Mouse (Mus musculus): Measurements from ENCODE around the gene Arid3b.
A peak's percentile ranks its signal among the peaks of the same experiment; 100 is the strongest.
"Not testable (repeated sequence)": the region's sequence is repeated elsewhere in the genome, so short reads cannot be mapped to it uniquely, and the experiment has no call there.

Gene Arid3b

DNA sequence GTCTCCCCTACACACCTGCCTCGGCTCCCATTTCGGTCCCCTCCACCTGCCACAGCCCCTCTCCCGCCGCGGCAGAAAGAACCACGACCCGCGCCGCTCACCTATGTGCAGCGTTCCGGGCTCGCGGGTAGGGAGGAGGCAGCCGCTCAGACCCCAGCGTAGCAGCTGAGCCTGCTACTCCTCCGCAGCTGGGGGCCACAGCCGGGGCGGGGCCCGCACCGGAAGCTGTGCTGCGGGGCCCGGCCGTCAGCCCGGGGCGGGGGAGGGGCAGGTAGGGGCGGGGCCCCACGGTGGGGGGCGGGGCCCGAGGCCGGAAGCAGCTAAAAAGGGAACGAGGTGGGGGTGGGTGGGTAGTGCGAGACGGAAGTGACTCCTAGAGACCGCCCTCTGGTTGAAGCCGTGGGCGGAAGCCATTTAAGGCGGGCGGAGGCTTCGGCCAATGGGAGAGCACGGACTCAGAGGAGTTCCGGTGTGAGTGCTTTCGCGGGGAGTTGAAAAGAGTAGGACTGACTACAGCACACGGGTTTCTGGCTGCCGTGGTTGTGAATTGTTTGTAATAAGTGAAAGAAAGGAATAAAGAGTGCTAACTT is at the start of gene Arid3b:
Arid3b (minus strand) TSS at position 213 of the 590 bp plus-strand sequence.
- peak; percentile 93 to 94 for DNase-seq

DNA sequence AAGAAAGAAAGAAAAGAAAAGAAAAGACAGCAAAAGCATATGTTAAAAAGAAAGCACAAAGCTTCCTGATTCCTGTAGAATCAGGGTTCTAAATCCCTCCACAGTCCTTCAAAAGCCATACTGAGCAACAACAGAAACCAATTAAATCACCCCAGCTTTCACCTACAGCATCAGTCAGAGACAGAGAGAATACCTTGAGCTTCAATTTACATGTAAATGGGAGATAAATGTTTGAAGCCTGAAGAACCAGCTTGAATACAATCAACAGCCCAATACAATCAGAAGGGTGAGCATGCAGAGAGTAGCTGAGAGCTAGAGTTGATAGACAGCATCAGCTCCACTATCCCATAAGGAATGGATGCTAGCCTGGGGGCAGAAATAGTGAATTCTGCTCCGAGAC is 46.8 kb upstream of the Arid3b start:
- no peak for DNase-seq

GRCm38 (mm10) chr9:57881781-57882180 is 45.2 kb upstream of the Arid3b start:
- not testable (repeated sequence) for DNase-seq

- DNase-seq = no peak
Measured at GRCm38 (mm10) chr9:57880278-57880677, 43.7 kb upstream of the Arid3b start.

DNA sequence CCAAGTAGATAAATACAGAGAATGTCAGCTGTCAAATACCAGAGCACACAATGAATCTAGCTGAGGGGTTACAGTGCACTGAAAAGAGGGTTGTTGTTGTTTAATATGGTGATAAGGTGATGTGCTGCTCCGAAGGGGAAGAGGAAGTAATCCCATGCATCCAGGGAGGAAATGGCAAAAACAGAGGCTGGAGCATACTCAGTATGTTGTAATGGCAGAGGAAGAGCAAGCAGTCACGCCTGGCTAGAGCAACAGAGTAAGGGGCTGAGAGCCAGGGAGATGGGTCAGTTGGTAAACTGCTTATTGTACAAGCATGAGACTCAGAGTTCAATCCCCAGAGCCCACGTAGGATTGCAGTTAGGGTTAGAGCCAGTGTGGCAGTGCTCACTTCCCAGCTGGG is 42.6 kb upstream of the Arid3b start:
- DNase-seq = no peak

- DNase-seq = no peak
Measured at GRCm38 (mm10) chr9:57874994-57875393, 38.4 kb upstream of the Arid3b start.

- DNase-seq = no peak
Measured at GRCm38 (mm10) chr9:57874134-57874533, 37.5 kb upstream of the Arid3b start.

DNA sequence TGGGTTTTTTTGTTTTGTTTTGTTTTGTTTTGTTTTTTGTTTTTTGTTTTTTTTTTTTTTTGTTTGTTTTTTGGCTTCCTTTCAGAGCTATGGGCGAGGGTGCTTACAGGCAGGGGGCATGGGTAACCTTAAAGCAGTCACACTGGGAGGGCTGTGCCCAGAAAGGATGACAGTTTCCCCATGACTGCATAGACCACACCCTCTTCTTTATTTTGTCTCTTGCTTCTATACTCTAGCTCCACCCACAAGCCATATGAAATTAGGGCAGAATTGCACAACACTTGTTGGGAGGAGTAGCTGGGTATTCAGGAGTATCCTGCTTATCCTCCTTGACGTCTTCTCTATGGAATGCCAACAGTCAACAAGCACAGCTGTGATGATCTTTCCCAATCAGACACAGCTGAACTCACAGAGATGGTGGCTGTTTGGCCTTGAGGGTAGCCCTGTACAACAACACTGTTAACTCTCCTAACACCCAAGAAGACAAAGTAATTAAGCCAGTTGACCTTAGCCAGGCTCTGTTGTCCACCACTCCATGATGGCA is 33.8 kb upstream of the Arid3b start:
- DNase-seq = no peak

- DNase-seq = no peak
Measured at GRCm38 (mm10) chr9:57868767-57869166, 32.2 kb upstream of the Arid3b start.

DNA sequence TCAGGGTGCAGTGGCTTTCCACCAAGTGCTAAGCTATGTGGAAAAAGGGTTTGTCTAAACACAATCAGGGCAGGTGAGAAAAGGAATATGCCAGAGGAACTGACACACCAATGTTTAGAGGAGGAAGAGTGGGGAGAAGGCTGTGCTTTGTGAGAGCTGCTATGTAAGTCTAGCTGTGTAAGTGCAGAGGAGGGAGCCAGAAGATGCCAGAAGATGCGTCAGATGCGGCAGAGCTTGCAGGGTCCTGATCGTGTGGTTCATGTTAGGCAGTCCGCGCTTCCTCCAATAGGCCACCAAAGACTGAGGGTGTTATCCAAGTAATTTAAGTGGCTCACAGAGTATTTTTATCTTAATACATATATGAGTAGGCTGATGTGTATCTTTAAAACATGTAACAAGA is 31.3 kb upstream of the Arid3b start:
- DNase-seq = no peak

DNA sequence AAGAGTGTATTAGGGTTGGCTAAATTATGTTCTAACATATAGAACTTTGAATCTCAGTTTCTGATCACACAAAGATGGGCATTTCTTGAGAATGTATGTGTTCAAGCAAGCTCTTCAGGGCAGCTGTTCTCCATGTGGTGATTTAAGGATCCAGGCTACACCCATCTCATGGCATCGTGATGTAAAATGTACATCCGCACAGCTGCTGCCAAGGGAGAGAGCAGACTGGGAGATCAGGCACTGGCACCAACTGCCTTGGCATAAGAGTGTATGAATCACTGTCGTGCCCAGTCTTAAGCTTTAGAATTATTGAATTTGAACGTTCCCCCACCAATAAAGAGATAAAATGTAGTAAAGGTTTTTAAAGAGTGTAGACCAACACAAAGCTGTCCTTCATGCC is 30.6 kb upstream of the Arid3b start:
- DNase-seq = no peak

- DNase-seq = peak in 1 of 2 experiments; percentile 25
Measured at GRCm38 (mm10) chr9:57866530-57866929, 29.9 kb upstream of the Arid3b start.

GRCm38 (mm10) chr9:57864336-57864735 is 27.7 kb upstream of the Arid3b start:
- no peak for DNase-seq

DNA sequence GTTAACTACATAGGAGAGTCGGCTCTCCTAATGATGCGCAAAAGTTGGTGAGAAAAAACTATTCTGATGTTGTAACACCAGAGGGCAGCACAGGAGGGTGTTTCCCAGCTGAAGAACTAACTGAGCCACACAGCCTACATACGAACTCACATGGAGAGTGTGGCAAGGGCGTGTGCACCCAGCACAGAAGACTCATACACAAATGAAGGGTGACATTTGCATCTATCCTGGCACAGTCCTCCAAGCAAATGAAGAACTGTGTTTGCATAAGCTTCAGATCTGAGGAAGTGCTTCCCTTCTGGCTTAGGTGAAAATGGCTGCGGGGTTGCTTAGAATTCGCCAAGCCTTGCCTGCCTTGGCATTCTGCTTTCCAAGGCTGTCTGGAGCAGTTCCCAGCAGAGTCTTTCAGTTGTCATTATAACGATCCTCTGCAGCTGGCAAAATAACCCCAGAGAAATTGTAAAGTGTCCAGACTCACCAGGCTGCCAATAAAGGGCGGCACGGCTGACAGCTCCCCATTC is 25.4 kb upstream of the Arid3b start:
- peak; percentile 11 to 31 for DNase-seq

DNA sequence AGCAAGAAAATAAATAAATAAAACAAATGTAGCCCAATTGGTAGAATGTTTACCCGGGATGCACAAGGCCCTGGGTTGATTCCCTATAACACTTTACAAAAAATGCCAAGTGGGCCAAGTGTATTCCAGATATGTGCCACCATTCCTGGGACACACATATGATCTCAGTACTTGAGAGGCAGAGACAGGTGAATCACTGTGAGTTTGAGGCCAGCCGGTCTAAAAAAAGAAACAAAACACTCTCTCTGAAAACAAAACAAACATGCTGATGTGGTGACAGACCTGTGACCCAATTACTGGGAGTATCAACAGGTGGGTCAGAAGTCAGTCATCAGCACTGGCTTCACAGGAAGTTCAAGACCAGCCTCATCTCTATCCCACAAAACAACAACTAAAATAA is 19.9 kb upstream of the Arid3b start:
- DNase-seq = no peak

- no peak for DNase-seq
Measured at GRCm38 (mm10) chr9:57854280-57854679, 17.7 kb upstream of the Arid3b start.

DNA sequence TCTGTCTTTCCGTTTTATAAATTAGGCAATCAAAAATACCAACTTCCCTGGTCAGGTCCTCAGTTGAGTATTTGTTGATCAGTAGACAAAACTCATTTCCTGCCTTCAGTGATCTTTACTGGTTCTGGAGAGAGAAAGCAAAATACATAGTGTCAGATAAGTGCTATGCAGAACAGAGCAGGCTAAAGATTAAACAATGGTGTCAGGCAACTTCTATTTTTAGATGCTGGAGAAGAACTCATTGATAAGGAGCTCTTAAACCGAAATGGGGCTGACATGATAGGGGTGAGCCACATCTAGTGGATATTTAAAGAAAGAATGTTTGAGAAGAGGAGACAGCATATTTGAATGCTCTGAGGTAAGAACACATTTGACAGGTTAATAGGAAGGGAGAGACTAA is 2.4 kb upstream of the Arid3b start:
- DNase-seq = no peak

GRCm38 (mm10) chr9:57835841-57836514 is 615 bp downstream of the Arid3b start:
- no peak for DNase-seq

- DNase-seq = no peak
Measured at GRCm38 (mm10) chr9:57834629-57835417, 1.8 kb downstream of the Arid3b start.

GRCm38 (mm10) chr9:57833762-57834471 is 2.7 kb downstream of the Arid3b start:
- no peak for DNase-seq

DNA sequence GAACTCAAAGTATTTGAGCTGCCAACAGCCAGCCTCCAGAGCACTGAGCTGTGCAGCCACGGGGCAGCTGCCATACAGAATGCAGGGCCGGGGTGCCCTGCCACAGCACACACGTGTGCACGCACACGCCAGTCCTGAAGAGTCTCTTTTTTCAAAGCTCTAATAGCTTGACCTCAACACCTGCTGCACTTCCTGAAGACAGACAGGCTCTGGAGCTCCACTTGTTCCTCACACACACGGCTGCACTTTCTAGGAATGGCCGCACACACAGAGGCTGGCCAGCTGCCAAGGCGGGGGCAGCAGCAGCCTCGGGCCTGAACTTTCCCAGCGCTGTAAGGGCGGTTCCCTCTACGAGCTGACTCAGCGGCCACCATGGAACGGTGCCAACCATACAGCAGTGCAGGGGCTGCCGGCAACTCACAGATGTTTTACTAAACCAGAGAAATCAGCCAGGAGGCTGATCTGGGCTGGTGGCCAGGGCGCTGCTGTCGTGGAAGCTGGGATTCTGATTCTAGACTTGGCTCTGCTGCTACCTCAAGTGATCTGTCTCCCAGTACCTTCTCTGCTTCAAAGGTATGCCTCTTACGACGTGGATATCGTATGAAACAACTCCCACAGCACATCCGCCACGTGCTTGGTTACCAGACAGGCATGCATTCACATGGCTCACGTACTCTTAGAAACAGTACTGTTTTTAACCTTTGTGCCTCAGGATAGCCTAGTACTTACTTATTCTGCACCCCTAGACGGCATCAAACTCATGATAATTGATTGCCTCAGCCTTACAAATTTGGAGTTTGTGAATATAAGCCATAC is 5.1 kb downstream of the Arid3b start:
- DNase-seq = peak; percentile 78 to 81

All from thymus, adult 18-20 months (tissue).